Mouse (Mus musculus) ovary, postnatal 36 days (tissue): ENCODE data around the gene Vmn1r196.
"Not testable (repeated sequence)": the region's sequence is repeated elsewhere in the genome, so short reads cannot be mapped to it uniquely, and the experiment has no call there.

Experiments used
- DNase-seq: peaks from one replicate; pipeline ENCODE4 v3.0.0; 2022; ENCODE audit warnings: low spot score, mixed read lengths

Vmn1r196 gene

GRCm38 (mm10) chr13:22289620-22290019 lies at the start of gene Vmn1r196:
Gene Vmn1r196, plus strand, starts transcription at chr13:22289920.
- no peak for DNase-seq

GRCm38 (mm10) chr13:22243915-22244314 lies 45.8 kb upstream of the Vmn1r196 start, which contains the start of gene Vmn1r194:
Gene Vmn1r194, plus strand, starts transcription at chr13:22244215.
- DNase-seq = no peak

- DNase-seq = not testable (repeated sequence)
Measured at GRCm38 (mm10) chr13:22270222-22270621, 19.5 kb upstream of the Vmn1r196 start, which contains the start of gene Vmn1r195. Gene Vmn1r195, plus strand, starts transcription at chr13:22270522.

- DNase-seq = no peak
Measured at GRCm38 (mm10) chr13:22271721-22272120, 18.0 kb upstream of the Vmn1r196 start.

- DNase-seq = no peak
Measured at GRCm38 (mm10) chr13:22284578-22284977, 5.1 kb upstream of the Vmn1r196 start.

GRCm38 (mm10) chr13:22308075-22308474 lies 18.4 kb downstream of the Vmn1r196 start:
- DNase-seq = not testable (repeated sequence)

- no peak for DNase-seq
Measured at GRCm38 (mm10) chr13:22315361-22315760, 25.6 kb downstream of the Vmn1r196 start.

GRCm38 (mm10) chr13:22317366-22317765 lies 27.6 kb downstream of the Vmn1r196 start:
- no peak for DNase-seq

- no peak for DNase-seq
Measured at GRCm38 (mm10) chr13:22320091-22320490, 30.4 kb downstream of the Vmn1r196 start.

- no peak for DNase-seq
Measured at GRCm38 (mm10) chr13:22324289-22324688, 34.6 kb downstream of the Vmn1r196 start, which contains the start of gene Vmn1r197. Gene Vmn1r197, plus strand, starts transcription at chr13:22324589.

- DNase-seq = no peak
Measured at GRCm38 (mm10) chr13:22333269-22333668, 43.5 kb downstream of the Vmn1r196 start.

- no peak for DNase-seq
Measured at GRCm38 (mm10) chr13:22335565-22335964, 45.8 kb downstream of the Vmn1r196 start.
